Mouse (Mus musculus): ENCODE data around the gene Prr12.
A peak's percentile ranks its signal among the peaks of the same experiment; 100 is the strongest.

Prr12 gene

GRCm38 (mm10) chr7:44998501-44998955 lies 54.2 kb downstream of the Prr12 start, which contains the start of gene Bcl2l12:
Gene Bcl2l12 (minus strand): TSS chr7:44998712.
- peak in 1 of 2 experiments; percentile 52 for DNase-seq (ENCODE audit: low spot score in 2 of 2)

GRCm38 (mm10) chr7:44997940-44998428 lies 54.7 kb downstream of the Prr12 start:
- DNase-seq (ENCODE audit: low spot score in 2 of 2) = no peak

- DNase-seq (ENCODE audit: low spot score in 2 of 2) = peak; percentile 85 to 92
These were observed 55.3 kb downstream of the Prr12 start, which contains the start of gene Irf3 for GRCm38 (mm10) chr7:44997231-44997939. Gene Irf3 (plus strand): TSS chr7:44997648.

- no peak for DNase-seq (ENCODE audit: low spot score in 2 of 2)
These were observed 56.0 kb downstream of the Prr12 start for GRCm38 (mm10) chr7:44996672-44997071.

GRCm38 (mm10) chr7:44986879-44987718 lies 65.6 kb downstream of the Prr12 start:
- DNase-seq (ENCODE audit: low spot score in 2 of 2) = no peak

GRCm38 (mm10) chr7:44986192-44986878 lies 66.3 kb downstream of the Prr12 start, which contains the start of gene Prmt1:
Gene Prmt1 (minus strand): TSS chr7:44986568.
- peak; percentile 88 to 97 for DNase-seq (ENCODE audit: low spot score in 2 of 2)

- DNase-seq (ENCODE audit: low spot score in 2 of 2) = peak; percentile 55 to 74
These were observed 67.0 kb downstream of the Prr12 start for GRCm38 (mm10) chr7:44985595-44986191.

- DNase-seq (ENCODE audit: low spot score in 2 of 2) = no peak
These were observed 67.9 kb downstream of the Prr12 start for GRCm38 (mm10) chr7:44984833-44985164.

GRCm38 (mm10) chr7:44983944-44984832 lies 68.5 kb downstream of the Prr12 start:
- no peak for DNase-seq (ENCODE audit: low spot score in 2 of 2)

GRCm38 (mm10) chr7:44983085-44983484 lies 69.6 kb downstream of the Prr12 start:
- DNase-seq (ENCODE audit: low spot score in 2 of 2) = peak; percentile 70 to 87

- no peak for DNase-seq (ENCODE audit: low spot score in 2 of 2)
These were observed 71.1 kb downstream of the Prr12 start for GRCm38 (mm10) chr7:44981539-44981938.

- DNase-seq (ENCODE audit: low spot score in 2 of 2) = no peak
These were observed 74.4 kb downstream of the Prr12 start for GRCm38 (mm10) chr7:44978300-44978699.
